Mouse (Mus musculus): Measurements from ENCODE around the gene Med20. TPM values are rescaled to one million over a fixed set of nuclear protein-coding genes. Genes with fewer than 3 reads are reported as not detected.
"Not testable (repeated sequence)": the region's sequence is repeated elsewhere in the genome, so short reads cannot be mapped to it uniquely, and the experiment has no call there.

The Med20 gene
- polyA plus RNA-seq, 1 experiment from 2014 or later = 36.9 TPM

DNA sequence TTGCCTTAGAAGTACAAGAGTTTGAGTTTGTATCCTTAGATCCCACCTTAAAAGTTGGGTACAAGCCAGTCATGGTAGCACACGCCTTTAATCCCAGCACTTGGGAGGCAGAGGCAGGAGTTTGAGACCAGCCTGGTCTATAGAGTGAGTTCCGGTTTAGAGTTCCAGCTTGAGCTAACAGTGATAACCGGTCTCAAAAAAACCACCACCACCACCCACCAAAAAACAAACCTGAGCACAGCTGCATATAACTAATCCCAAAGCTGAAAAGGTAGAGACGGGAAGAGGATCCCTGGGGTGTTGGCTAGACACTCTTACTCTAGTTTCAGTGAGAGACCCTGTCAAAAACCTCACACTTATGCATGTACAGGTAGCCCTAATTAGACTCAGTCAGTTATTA is 5.3 kb downstream of the Med20 start:
- H3K36me3 ChIP-seq = peaks cover 52% of the 10 kb centered on the region
- H3K9me3 ChIP-seq (replicated peaks) = no peaks in the 10 kb centered on the region
- H3K4me3 ChIP-seq (replicated peaks) = no peak overlapping the region
- H3K4me2 ChIP-seq = no peak overlapping the region
- ATAC-seq (ENCODE audit: low FRiP score) = no peak
- WGBS = 93% methylated on average over 4 of the region's 4 CpGs
- H3K4me1 ChIP-seq = peaks cover 24% of the 10 kb centered on the region
- H3K27me3 ChIP-seq (replicated peaks) = no peaks in the 10 kb centered on the region
- H3K27ac ChIP-seq (replicated peaks) = no peak overlapping the region
- H3K9ac ChIP-seq (replicated peaks) = no peak overlapping the region

DNA sequence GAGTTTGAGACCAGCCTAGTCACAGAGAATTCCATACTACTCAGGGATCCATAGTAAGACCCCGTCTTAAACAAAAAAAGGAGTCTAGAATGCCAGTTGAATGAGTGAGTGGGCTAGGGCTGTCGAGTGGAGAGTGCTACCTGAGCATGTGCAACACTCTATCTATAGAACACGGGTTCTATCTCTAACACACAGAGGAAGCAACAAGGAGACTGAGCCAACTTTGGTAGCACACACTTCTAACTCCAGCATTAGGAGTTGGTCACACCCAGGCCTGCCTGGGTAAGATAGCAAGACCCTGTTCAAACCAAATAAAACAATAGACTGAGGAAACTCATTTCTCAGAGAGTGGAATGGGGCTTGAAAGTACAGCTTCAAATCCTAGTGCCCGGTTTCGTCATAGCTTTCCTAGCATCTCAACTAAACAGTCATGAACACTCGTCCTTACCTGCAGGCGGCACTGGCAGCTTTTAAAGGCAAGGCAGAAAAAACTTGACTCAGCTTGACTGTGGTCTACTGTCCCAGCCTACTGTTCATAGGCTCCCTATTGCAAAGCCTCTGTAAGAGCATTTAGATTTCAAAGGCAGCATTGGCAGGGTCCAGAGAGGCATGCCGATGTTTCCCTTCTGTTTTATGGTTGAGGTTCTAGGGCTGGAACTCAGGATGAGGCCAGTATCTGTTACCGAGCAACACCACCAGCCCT is 6.4 kb downstream of the Med20 start:
- ATAC-seq (ENCODE audit: low FRiP score) = no peak
- Histone ChIP-seq H3K4me3 (replicated peaks) (no peak overlapping the region), H3K36me3 (peaks cover 62% of the 10 kb centered on the region), H3K4me1 (peaks cover 14% of the 10 kb centered on the region), H3K9me3 (replicated peaks) (no peaks in the 10 kb centered on the region), H3K9ac (replicated peaks) (no peak overlapping the region), H3K27ac (replicated peaks) (no peak overlapping the region), H3K27me3 (replicated peaks) (no peaks in the 10 kb centered on the region), H3K4me2 (no peak overlapping the region)
- 94% methylated on average over 9 of the region's 9 CpGs for WGBS

DNA sequence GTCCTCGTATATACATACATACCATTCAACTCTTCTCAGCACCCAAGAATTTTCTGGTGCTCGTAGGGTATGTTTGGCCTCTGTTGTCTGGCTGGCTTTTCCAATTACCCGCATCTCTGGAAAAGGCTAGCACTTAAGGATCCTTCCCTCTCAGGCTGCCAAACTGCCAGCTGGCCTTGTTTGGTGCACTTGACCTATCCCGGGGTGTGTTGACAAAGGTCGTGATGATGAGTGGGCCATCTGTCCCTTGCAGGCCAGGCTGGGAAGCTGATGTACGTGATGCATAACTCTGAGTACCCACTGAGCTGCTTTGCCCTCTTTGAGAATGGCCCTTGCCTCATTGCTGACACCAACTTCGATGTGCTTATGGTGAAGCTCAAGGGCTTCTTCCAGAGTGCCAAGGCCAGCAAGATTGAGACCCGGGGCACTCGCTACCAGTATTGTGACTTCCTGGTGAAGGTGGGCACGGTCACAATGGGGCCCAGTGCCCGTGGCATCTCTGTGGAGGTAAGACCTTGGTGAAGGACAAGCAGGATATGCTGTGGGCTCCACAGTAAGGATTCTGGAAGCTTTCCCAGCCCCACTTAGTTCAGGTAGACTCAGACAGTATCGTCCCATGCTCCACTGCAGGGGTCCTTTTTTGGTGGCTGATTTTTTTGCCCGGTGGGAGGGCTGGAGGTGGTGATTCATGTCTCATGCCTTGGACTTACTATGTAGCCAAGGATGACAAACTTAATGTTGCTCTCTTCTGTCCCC is 7.4 kb downstream of the Med20 start:
- Histone ChIP-seq H3K27ac (replicated peaks) (no peak overlapping the region), H3K4me2 (no peak overlapping the region), H3K9me3 (replicated peaks) (no peaks in the 10 kb centered on the region), H3K4me1 (peaks cover 4% of the 10 kb centered on the region; the same call in 1 of the 2 replicates), H3K36me3 (peaks cover 68% of the 10 kb centered on the region), H3K9ac (replicated peaks) (no peak overlapping the region), H3K27me3 (replicated peaks) (no peaks in the 10 kb centered on the region), H3K4me3 (replicated peaks) (no peak overlapping the region)
- ATAC-seq (ENCODE audit: low FRiP score) = no peak
- WGBS = 88% methylated on average over 13 of the region's 13 CpGs

DNA sequence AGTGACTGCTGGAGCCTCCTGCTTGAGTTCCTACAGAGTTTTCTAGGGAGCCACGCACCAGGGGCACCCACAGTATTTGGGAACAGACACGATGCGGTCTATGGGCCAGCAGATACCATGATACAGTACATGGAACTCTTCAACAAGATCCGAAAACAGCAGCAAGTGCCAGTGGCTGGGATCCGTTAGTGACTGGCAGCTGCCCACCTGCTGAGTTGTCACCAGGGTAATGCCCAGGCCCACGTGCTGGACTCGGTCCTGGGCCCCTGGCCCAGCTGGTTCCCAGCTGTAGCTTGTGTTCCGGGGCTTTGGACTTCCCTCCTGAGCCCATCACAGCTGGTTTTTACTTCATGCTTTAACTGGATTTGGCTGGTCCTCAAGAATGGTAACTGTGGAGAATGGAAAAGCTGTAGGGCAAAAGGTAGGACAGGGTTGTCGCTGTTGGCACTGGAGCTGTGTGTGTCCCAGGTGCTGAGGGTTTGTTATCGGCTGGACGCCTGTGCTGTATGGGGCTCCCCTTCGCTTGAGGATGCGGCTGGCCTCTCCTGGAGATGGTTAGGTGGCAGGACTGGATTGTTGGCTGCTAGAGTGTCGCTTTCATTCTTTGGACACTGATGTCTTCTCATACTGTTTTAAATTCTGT is 11.7 kb downstream of the Med20 start:
- Histone ChIP-seq H3K4me2 (no peak overlapping the region), H3K36me3 (peaks cover 52% of the 10 kb centered on the region), H3K9me3 (replicated peaks) (no peaks in the 10 kb centered on the region), H3K9ac (replicated peaks) (no peak overlapping the region), H3K4me1 (peaks cover 4% of the 10 kb centered on the region), H3K4me3 (replicated peaks) (no peak overlapping the region), H3K27ac (replicated peaks) (no peak overlapping the region), H3K27me3 (replicated peaks) (no peaks in the 10 kb centered on the region)
- WGBS = 96% methylated on average over 14 of the region's 14 CpGs
- ATAC-seq (ENCODE audit: low FRiP score) = no peak

DNA sequence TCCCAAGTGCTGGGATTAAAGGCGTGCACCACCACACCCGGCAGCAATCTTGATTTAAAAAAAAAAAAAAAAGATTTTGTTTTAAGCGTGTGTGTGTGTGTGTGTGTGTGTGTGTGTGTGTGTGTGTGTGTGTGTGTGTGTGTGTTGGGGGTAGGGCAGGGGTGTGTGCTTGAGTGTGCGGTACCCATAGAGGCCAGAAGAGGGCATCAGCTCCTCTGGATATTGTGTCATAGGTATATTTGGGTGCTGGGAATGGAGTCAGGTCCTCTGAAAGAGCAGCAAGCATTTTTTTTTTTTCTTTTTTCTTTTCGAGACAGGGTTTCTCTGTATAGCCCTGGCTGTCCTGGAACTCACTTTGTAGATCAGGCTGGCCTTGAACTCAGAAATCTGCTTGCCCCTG is 13.2 kb downstream of the Med20 start:
- peaks cover 12% of the 10 kb centered on the region for H3K4me1 ChIP-seq
- ATAC-seq (ENCODE audit: low FRiP score); H3K27me3 ChIP-seq (replicated peaks); H3K27ac ChIP-seq (replicated peaks); H3K4me2 ChIP-seq; H3K4me3 ChIP-seq (replicated peaks); H3K9me3 ChIP-seq (replicated peaks); H3K9ac ChIP-seq (replicated peaks): not testable (repeated sequence)
- H3K36me3 ChIP-seq = peaks cover 42% of the 10 kb centered on the region
- 100% methylated on average over 4 of the region's 5 CpGs for WGBS

DNA sequence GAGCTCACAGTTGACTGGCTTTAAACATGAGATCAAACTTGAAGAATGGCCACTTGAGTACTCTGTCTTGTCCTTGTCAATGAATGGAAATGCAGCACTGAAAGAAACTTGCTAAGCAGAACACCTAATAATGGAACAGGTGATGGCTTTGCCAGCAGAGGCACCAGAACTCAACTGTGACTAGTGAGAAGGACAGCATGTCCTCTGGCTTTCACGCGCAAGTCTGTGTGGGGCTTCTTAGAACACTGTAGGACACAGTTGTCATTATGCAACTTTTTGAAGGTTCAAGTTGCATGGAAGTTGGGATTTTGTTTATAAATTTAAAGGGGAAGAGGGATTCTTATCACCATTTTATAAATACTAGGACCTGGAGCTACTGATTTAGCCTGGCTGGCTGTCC is 13.7 kb downstream of the Med20 start:
- Histone ChIP-seq H3K27ac (replicated peaks) (no peak overlapping the region), H3K4me3 (replicated peaks) (no peak overlapping the region), H3K9me3 (replicated peaks) (no peaks in the 10 kb centered on the region), H3K4me1 (peaks cover 14% of the 10 kb centered on the region), H3K4me2 (no peak overlapping the region), H3K9ac (replicated peaks) (no peak overlapping the region), H3K36me3 (peaks cover 36% of the 10 kb centered on the region), H3K27me3 (replicated peaks) (no peaks in the 10 kb centered on the region)
- ATAC-seq (ENCODE audit: low FRiP score) = no peak
- 96% methylated on average over 2 of the region's 2 CpGs for WGBS

DNA sequence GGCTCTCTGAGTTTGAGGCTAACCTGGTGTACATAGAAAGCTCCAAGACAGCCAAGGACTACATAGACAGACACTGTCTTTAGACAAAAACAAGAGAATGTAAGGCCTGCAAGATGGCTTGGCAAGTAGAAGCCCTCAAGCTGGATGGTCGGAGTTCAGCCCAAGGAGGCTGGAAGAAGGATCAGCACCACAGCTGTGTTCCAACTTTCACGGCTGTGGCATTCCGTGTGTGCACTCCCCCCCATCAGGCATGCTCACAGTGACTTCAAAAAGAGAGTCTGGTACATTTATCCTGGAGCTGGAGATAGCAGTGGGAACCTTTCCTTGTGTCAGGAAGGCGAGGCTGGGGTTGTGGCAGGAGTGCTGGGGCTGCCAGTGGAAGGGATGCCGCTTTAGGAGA is 14.6 kb downstream of the Med20 start:
- Histone ChIP-seq H3K4me2 (no peak overlapping the region), H3K27ac (replicated peaks) (no peak overlapping the region), H3K9ac (replicated peaks) (no peak overlapping the region), H3K4me1 (peaks cover 23% of the 10 kb centered on the region), H3K27me3 (replicated peaks) (no peaks in the 10 kb centered on the region), H3K36me3 (peaks cover 30% of the 10 kb centered on the region), H3K9me3 (replicated peaks) (no peaks in the 10 kb centered on the region), H3K4me3 (replicated peaks) (no peak overlapping the region)
- no peak for ATAC-seq (ENCODE audit: low FRiP score)
- 93% methylated on average over 5 of the region's 5 CpGs for WGBS

DNA sequence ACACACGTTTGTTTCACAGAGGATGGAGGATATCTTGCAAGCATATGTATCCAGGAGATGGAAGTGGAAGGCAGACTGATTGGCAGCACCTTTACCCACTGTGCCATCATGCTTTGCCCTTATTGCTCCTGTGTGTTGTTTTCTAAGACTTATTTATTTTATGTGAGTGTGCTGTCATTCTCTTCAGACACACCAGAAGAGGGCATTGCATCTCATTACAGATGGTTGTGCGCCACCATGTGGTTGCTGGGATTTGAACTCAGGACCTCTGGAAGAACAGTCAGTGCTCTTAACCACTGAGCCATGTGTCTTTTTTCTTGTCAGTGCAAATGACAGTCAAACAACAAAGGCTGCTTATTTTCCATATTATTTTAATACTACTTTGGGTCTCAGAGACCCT is 16.4 kb downstream of the Med20 start:
- no peaks in the 10 kb centered on the region for H3K9me3 ChIP-seq (replicated peaks)
- H3K4me1 ChIP-seq = peaks cover 39% of the 10 kb centered on the region
- 0 out of 2 replicates have a peak overlapping the region, but pooled peaks have one; percentile 87 for H3K4me2 ChIP-seq
- no peak for ATAC-seq (ENCODE audit: low FRiP score)
- WGBS = 85% methylated on average over 2 of the region's 2 CpGs
- no peak overlapping the region for H3K9ac ChIP-seq (replicated peaks)
- peaks cover 19% of the 10 kb centered on the region for H3K36me3 ChIP-seq
- H3K27me3 ChIP-seq (replicated peaks) = no peaks in the 10 kb centered on the region
- no peak overlapping the region for H3K4me3 ChIP-seq (replicated peaks)
- no peak overlapping the region for H3K27ac ChIP-seq (replicated peaks)

DNA sequence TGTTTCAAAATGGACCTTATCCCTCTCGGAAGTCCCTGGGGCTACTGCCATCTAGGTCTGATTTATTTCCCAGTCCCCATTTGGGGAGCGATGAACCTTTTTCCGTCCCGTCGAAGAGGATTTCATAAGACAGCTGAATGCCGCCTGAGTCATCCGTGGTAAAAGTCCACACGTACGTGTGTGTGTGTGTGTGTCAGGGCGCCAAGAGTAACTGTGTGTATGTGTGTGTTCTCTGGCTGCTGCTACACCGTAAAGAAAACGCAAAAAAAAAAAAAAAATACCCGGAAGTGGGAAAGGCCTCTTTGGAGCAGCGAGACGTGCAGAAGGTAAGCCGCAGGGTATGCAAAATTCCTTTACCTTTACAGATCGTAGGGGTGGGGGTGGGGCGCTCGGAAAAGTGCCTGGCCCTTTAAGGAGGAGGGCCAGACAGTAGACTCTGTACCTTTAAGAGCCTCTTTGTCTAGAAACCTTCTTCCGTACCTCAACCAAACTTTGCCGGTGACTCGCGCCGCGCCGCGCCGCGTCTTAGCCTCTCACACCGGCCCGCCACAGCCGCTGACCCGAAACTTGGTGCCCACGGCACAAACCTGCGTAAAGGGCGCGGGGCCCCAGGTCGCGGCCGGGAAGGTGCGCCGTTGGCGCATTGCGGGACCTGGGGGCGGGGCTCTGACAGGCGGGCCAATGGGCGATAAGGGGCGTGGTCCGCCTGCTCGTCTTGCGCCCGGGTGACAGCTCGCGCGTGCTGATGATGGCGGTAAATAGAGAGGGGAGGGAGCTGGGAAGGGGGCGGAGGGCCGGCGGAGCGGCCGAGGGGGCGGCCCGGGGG is 17.7 kb downstream of the Med20 start:
- Histone ChIP-seq H3K36me3 (peaks cover 6% of the 10 kb centered on the region), H3K27me3 (replicated peaks) (no peaks in the 10 kb centered on the region), H3K4me3 (replicated peaks) (peak overlapping the region; percentile 88), H3K4me1 (peaks cover 46% of the 10 kb centered on the region), H3K9me3 (replicated peaks) (no peaks in the 10 kb centered on the region), H3K4me2 (peak overlapping the region; percentile 87), H3K9ac (replicated peaks) (peak overlapping the region; percentile 78), H3K27ac (replicated peaks) (peak overlapping the region; percentile 97)
- under 1% methylated on average over 61 of the region's 63 CpGs for WGBS
- ATAC-seq (ENCODE audit: low FRiP score) = peak; percentile 96

DNA sequence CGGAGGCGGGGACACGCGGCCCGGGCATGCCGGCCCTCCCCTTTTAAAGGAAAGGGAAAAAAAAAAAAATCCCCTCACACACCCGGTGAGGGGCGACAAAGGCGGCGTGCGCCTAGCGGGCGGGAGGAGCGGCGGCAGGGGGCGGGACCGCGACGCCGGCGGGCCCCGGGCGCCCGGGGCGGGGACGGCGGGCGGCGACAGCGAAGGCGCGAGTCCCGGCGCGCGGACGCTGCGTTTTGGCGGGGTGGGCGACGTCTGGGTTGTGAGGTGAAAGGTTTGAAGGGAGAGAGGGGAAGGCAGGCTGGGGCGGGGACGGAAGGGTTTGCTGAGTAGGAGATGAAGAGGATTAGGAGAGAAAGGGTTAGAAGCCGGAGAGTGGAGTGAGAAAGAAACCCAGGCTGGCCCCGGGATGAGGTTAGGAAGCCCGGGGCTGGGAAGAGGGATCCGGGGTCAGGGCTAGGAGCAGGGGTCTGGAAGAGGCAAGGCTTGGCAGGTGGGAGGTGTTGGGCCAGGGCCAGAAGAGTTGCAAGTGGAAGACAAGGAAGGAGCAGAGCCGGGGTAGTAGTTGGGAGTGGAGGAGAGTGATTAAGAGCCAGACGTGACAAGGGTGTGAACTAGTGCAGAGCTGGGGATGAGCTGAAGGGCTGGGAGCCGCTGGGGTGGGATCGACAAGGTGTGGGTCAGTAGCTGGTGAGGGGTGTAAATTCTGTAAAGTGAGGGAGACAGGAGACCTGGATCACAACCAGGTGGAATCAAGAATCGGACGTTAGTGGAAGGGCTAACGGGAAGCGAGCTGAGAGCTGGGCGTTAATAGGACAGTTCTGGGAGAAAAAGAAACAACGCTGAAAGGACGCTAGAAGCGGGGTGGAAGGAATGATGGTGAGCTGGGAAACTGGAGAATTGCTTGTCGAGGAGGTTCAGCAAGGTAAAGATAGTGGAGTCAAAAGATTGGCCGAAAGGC is 18.6 kb downstream of the Med20 start:
- WGBS = under 1% methylated on average over 54 of the region's 61 CpGs

More for the DNA sequence above, 18.6 kb downstream of the Med20 start:
- peak overlapping the region; percentile 97 for H3K27ac ChIP-seq (replicated peaks)
- peak overlapping the region; percentile 88 for H3K4me3 ChIP-seq (replicated peaks)
- 0 out of 2 replicates have a peak, but pooled peaks cover 4% of the 10 kb centered on the region for H3K36me3 ChIP-seq
- peak overlapping the region; percentile 78 for H3K9ac ChIP-seq (replicated peaks)
- no peaks in the 10 kb centered on the region for H3K27me3 ChIP-seq (replicated peaks)
- no peaks in the 10 kb centered on the region for H3K9me3 ChIP-seq (replicated peaks)
- H3K4me2 ChIP-seq = peak overlapping the region; percentile 87
- peak; percentile 62 for ATAC-seq (ENCODE audit: low FRiP score)
- H3K4me1 ChIP-seq = peaks cover 46% of the 10 kb centered on the region
